Mouse (Mus musculus) neural tube, embryonic 10.5 days (tissue): ENCODE measurements around the gene Tcf15.

Source experiments
- DNase-seq: peaks from one replicate; pipeline ENCODE4 v3.0.0-alpha.2; 2017; ENCODE audit warnings: low spot score; ENCODE audit errors: extremely low spot score

The Tcf15 gene

DNA sequence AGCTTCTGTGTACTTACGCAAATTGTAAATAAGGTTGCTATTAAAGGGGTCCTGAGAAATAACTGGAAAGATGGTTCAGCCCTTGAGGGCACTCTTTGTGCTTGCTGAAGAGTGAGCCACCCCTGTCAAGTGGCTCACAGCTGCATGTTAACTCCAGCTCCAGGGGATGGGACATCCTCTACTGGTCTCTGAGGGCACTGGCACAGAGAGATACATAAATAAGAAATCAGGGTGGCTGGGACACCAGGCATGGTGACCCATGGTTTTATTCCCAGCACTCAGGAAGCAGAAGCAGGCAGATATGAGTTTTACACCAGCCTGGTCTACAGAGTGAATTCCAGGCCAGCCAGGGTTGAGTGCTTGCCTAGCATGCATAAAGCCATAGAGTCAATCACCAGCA, 26.0 kb downstream of the Tcf15 start:
- no peak for DNase-seq

DNA sequence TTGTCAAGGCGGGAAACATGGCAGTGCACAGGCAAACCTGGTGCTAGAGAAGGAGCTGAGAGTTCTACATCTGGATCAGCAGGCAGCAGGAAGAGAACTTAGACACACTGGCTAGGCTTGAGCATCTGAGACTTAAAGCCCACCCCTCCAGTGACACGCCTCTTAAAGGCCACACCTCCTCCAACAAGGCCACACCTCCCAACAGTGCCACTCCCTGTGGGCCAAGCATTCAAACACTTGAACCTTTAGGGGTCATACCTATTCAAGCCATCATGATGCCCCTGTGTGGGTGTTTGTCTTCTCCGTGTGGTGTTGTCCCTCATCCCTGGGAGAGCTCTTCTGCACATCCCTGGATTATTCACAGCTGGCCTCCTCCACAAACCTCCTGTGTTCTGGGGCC, 31.5 kb downstream of the Tcf15 start:
- DNase-seq, result no peak

DNA sequence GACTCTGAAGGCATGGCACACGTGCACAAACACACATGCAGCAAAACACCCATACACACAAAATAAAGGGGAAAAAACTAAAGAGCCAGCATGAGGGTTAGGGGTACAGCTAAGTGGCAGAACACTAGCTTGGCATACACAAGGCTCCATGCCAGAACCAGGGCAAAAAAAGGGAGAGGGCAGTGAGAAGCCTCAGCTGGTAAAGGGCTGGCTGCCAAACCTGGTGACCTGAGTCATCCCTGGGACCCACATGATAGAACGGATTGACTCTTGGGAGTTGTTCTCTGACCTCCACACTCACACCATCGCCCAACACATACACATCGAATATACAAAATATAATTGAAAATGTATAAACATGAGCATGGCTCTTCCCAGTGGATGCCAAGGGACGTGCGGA, 33.3 kb downstream of the Tcf15 start:
- DNase-seq, result no peak

DNA sequence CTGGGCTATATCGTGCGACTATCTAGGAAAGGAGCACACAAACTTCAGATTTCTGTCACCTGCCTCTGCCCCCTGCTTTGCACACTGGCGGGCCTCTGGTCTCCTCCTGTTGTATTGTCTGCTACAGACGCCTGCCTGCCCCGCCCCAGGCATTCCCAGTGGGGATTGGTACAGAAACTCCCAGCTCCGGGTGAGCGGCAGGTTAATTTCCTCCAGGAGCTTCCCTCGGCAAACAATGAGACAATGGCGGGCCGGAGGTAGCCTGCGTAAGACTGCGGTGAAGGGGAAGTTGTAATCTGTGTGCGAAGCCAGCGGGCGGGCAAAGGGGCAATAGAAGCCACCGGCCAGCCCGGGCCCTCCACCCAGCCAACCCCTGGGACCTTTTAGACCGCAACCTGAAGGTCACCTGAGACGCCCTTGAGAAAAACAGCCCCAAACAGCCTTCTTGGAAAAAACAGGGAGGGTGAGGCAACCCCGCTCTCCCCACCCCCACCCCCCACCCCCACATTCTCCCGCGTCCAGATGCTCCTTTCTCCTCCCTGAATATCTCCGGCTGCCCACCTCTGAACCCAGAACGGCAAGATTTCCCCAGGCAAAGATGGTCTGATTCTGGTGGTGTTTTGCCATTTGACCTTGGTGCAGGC, 33.9 kb downstream of the Tcf15 start:
- DNase-seq, result no peak

DNA sequence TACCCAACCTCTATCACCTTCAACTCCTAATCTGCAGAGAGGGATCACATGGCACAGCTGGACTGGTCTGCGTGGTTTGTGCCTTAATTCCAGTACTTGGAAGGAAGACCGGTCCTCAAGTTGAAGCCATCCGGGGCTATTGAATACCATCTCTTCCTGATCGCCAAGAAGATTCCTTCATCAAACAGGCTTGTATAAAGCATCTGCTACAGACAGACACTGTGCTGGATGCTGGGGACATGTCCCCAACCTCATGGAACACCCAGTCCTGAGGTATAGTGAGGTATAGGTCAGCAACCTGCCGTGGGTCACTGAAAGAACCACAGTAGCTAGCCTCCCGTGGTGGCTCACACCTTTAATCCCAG, 34.4 kb downstream of the Tcf15 start:
- DNase-seq, result no peak

DNA sequence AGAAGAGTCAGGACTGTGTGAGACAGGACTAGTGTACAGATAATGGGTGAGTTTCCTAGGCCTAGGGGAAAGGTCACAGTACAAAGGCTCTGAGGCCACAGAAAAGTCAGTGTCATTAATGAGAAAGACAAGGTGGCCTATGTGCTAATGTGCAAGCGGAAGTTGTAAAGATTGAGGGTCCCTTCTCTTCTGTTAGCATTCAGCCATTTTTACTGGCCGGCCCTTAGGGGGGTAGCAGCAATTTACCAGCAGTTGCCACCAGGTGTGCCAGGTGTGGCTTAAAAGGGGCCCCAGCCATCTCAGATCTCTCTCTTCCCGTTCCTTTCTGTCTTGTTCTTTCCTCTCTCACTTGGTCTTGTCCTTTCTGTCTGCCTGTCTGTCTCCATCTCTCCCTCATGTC, 35.0 kb downstream of the Tcf15 start:
- DNase-seq, result no peak

DNA sequence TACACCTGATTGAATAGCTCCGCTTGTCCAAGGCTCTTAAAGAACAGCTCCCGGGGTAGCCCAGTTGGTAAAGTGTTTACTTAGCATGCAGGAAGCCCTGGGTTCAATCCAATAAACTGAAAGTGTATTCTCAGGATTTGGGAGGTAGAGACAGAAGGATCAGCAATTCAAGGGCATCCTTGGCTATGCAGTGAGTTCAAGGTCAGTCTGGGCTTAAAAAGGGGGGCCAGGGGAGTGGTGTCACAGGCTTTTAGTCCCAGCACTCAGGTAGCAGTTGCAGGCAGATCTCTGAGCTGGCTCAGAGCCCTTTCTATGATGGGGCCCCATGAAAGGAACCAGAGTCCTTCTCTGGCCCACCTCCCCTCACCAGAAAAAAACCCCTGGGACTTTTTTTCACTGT, 35.9 kb downstream of the Tcf15 start:
- DNase-seq, result no peak

DNA sequence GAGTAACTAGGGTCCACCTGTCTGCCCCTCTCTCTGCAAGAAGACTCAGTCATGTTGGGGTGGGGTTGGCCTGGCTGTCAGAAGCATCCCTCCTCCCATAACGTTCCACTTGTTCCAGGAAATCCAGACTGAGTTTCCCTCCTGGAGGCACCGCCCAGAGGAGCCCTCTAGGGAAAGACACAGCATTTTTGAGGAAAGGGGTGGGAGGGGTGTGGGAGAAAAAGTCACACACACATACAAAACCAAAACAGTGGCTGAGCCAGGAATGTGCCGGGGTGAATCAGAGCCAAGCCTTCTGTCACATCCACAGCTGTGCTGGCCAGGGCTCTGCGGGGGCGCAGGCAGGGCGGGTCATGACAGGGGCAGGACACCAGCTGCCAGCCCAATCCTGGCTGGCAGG, 37.0 kb downstream of the Tcf15 start:
- no peak for DNase-seq

DNA sequence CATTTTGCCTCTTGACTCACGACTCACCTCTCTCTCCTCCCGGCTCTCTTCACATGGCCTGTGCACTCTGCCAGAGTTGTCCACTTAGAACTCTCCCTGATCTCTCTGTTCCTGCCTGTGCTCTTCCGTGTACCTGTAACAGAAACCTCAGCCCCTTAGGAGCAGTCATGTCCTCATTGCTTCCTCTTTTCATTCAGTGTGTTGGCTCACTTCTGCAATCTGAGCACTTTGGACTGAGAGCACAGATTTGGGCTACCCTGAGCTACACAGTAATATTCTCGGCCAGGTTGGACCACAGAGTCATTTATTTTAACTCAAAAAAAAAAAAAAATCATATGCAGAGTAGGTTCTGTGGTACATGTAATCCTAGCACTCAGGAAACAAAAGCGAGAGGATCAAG, 43.8 kb downstream of the Tcf15 start:
- DNase-seq, result no peak

DNA sequence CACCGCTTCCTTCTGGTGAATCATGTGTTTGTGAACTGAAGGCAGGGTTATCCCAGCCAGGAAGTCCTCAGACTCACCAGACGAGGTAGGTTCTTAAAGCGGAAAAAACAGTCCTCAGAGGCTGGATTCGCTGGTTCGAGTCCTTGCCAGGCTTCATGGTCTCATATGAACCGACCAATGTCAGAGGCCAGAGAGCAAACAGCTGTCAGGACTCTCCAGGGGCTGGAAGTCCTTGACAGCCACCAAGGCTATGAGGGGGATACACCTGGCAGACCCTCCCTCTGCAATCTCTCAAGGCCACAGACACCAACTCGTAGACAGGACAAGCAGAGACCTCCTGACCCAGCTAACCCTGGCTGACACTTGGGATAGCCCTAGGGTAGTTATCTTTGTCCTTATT, 45.9 kb downstream of the Tcf15 start:
- DNase-seq, result no peak

DNA sequence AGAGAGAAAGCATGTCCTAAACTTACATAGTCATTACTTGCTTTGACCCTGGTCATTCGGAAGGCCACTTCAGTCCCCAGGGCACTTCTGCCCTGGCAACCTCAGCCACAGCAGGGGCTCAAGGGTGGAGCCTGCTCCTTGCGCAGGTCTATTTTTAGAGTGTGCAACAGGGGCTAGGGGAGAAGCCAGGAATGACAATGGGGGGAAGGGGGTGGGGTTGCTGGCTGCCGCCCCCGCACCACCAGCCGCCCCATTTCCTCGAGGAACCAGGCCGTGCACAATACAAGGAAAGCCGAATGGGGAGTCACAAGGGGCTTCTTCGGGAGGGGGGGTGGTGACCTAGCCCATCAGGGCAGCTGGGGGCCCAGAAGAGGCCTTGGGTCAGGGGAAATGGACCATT, 46.3 kb downstream of the Tcf15 start:
- no peak for DNase-seq

DNA sequence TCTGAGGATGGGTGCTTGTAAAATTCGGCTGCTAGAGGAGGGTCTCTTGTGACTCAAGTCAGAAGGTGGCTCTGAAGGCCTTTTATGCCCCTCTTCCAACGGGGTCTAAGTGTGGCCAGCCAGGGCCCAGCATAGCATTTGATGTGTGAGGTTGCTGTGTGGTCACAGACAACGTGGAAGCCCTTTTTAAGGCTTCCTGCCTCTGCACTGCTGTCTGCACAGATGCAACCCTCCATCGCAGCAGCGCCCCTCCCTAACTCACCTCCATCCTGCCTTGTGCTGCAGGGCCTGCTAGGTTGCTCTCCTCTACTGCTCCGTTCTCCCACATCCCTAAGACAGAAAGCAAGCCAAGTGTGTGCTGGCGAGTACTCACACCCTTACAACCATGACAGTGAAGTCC, 46.8 kb downstream of the Tcf15 start:
- DNase-seq, result no peak

DNA sequence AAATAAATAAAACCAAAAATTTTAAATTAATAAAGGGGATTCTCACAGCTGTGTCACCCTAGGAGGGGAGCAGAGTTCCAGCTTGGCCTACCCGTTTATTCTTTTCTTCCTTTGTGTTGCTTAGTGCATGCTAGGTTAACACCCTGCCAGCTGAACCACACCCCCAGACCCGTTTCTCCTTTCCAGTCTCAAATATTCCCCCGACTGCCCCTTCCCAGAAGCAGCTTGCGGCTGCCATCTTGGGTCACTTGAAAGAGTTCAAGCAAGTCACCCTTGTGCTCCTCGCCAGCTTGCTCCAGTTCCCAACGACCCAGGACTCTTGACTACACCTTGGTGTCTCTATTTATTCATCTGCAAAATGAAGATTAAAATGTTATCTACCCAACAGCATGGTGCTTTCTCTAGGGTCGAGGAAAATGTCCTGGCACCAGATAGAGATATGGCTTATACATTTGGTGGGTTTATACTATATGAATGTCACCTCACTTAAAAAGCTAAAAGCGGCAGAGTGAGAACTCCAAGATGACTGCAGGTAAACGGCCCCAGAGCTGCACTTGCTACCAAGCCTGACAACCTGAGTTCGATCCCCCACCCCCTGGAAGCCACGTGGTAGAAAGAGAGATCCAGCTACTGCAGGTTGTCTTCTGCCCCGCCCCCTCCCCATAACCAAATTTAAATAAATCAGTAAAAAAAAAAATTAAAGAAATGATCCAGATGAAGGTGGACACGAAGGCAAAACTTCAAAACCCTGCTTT, 49.4 kb downstream of the Tcf15 start:
- DNase-seq, result no peak

DNA sequence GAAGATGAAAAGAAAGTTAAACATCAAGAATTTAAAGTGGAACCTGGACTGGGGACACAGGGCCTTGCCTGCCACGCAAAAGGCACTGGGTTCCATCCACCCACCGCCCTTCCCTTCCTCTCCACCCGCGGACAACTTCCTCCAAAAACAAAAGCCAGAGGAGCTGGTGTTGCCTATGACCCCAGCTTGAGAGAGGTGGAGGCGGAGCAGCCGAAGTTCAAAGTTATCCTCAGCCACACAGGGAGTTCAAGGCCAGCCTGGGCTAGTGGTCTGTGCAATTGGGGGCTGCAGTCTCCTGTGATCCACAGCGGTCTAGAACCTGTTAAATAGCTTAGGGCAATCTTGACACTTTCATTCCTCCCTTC, 50.0 kb downstream of the Tcf15 start:
- no peak for DNase-seq

DNA sequence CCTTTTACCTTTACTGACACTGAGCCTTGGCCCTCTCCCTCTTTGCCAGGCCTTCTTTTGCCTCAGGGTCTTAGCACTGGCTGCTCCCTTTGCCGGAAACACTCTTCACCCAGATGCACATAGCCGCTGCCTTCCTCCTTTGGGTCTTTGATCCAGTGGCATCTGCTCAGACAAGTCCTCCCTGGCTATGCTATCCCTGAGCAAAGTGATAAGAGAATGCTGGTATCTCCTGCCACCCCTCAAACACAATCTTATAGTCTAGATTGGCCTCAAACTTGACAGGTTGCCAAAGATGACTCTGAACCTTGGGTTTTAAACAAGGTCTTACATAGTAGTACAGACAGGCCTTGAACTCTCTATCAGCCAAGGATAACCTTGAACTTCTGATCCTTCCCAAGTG, 51.2 kb downstream of the Tcf15 start:
- DNase-seq, result no peak

DNA sequence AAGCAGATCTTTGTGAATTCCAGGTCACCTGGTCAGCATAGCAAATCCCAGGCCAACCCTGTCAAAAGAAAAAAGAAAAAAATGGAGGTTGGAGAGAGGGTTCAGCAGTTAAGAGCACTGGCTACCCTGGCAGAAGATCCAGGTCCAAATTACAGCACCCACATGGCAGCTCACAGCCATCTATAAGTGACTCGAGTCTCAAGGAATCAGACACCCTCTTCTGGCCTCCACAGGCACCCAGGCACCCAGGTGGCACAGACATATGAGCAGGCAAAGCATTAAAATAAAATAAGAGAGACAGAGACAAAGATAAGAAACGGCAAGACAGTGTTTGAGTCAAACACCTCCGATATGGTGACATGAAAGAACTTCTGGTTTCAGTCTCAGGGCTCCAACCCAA, 53.5 kb downstream of the Tcf15 start:
- no peak for DNase-seq

DNA sequence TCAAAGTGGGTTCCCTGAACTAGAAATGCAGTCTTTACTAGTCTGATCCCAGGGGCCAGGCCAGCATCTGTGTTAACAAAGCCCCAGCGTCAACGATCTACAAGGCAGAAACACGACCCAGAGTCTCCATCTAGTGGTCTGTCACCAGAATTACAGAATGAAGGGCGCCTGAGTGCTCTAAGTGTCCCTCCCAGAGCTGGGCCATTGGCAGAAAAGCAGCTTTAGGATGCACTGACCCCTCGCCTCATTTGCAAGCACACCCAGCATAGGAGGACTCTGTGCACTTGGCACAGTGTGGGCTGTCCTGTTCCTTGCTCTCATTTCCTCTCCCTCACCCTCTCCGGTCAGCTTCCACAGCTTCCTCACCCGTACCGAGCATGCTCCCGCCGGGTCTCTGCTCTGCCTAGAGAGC, 53.9 kb downstream of the Tcf15 start:
- peak; percentile 69 for DNase-seq
